Mouse (Mus musculus) WW6 (cell line): ENCODE measurements around the gene Rbbp7.
A peak's percentile ranks its signal among the peaks of the same experiment; 100 is the strongest.
"Not testable (repeated sequence)": the region's sequence is repeated elsewhere in the genome, so short reads cannot be mapped to it uniquely, and the experiment has no call there.

ENCODE experiments used
- DNase-seq: peaks from one replicate; pipeline ENCODE4 v3.0.0-alpha.2; 2013; ENCODE audit warnings: low read depth, low spot score

Rbbp7 gene

GRCm38 (mm10) chrX:162760115-162760942 lies at the start of gene Rbbp7:
Rbbp7 (plus strand) TSS chrX:162760402.
- peak; percentile 56 for DNase-seq

- DNase-seq, result peak; percentile 20
These were observed 42.4 kb upstream of the Rbbp7 start for GRCm38 (mm10) chrX:162717837-162718236.

GRCm38 (mm10) chrX:162719615-162720014 lies 40.6 kb upstream of the Rbbp7 start:
- no peak for DNase-seq

- DNase-seq, result no peak
These were observed 32.8 kb upstream of the Rbbp7 start for GRCm38 (mm10) chrX:162727367-162727777.

- no peak for DNase-seq
These were observed 32.4 kb upstream of the Rbbp7 start for GRCm38 (mm10) chrX:162727795-162728194.

GRCm38 (mm10) chrX:162728228-162728627 lies 32.0 kb upstream of the Rbbp7 start:
- no peak for DNase-seq

- DNase-seq, result no peak
These were observed 30.2 kb upstream of the Rbbp7 start for GRCm38 (mm10) chrX:162730031-162730430.

GRCm38 (mm10) chrX:162734997-162735929 lies 24.9 kb upstream of the Rbbp7 start:
- no peak for DNase-seq

GRCm38 (mm10) chrX:162736140-162736659 lies 24.0 kb upstream of the Rbbp7 start:
- DNase-seq, result no peak

GRCm38 (mm10) chrX:162748696-162749420 lies 11.3 kb upstream of the Rbbp7 start:
- DNase-seq, result no peak

- no peak for DNase-seq
These were observed 7.8 kb upstream of the Rbbp7 start for GRCm38 (mm10) chrX:162752418-162752817.

GRCm38 (mm10) chrX:162754314-162754713 lies 5.9 kb upstream of the Rbbp7 start:
- no peak for DNase-seq

GRCm38 (mm10) chrX:162756058-162756457 lies 4.1 kb upstream of the Rbbp7 start:
- DNase-seq, result no peak

GRCm38 (mm10) chrX:162759251-162760114 lies 719 bp upstream of the Rbbp7 start:
- no peak for DNase-seq

GRCm38 (mm10) chrX:162760958-162761515 lies 835 bp downstream of the Rbbp7 start:
- no peak for DNase-seq

- no peak for DNase-seq
These were observed 1.7 kb downstream of the Rbbp7 start for GRCm38 (mm10) chrX:162761716-162762395.

- DNase-seq, result no peak
These were observed 10.5 kb downstream of the Rbbp7 start for GRCm38 (mm10) chrX:162770726-162771125.

- DNase-seq, result no peak
These were observed 28.2 kb downstream of the Rbbp7 start for GRCm38 (mm10) chrX:162788372-162788771.

- not testable (repeated sequence) for DNase-seq
These were observed 31.2 kb downstream of the Rbbp7 start for GRCm38 (mm10) chrX:162791392-162791791.

GRCm38 (mm10) chrX:162800371-162800770 lies 40.2 kb downstream of the Rbbp7 start:
- DNase-seq, result peak; percentile 18
